Mouse (Mus musculus) CD4-positive, CD25-positive, alpha-beta regulatory T cell, adult 4 months (primary cell): ENCODE data around the gene Angel1. TPM values are rescaled to one million over a fixed set of nuclear protein-coding genes. Genes with fewer than 3 reads are reported as not detected.
A peak's percentile ranks its signal among the peaks of the same experiment; 100 is the strongest.

Source experiments
- ATAC-seq: one replicate; pipeline ENCODE4 v1.8.0; 2017
- polyA plus RNA-seq, 2 experiments: library from polyadenylated mRNA; unstranded; fragments of 100-300 nt; shearing (Covaris generic); gene quantifications; one replicate each; pipeline ENCODE4 v1.2.1; 2017

Gene Angel1
- polyA plus RNA-seq, result 10 to 100 TPM in 1 of 2 experiments, 1 to 10 TPM in 1; 5.4 to 10.3 TPM

DNA sequence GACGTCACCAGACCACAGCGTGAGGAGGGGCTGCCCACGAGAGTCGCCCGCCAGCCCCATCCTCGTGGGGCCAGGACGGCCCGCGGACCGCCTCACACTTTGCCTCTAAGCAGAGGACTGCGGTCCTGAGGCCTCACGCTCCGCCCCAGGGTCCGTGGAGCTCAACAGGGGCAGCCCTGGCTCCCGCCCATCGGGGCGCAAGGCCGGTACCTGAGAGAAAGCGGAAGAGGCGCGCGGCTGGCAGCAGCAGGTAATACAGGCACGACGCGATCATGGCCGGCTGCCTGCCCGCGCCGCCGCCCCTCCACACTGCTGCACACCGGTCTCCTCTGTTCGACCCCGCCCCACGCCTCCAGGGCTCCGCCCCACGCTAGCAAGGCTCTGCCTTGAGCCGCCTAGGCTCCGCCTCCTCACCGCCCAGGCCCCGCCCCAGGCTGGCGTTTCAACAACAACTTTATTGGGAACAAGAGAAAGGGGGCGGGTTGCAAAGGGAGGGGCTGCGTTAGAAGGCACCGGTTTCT, at the start of gene Angel1:
TSS of gene Angel1 (minus strand) at position 341 of the 521 bp plus-strand sequence.
- ATAC-seq, result peak; percentile 99

- ATAC-seq, result no peak
These were observed 49.5 kb upstream of the Angel1 start for GRCm38 (mm10) chr12:86775561-86776280.

DNA sequence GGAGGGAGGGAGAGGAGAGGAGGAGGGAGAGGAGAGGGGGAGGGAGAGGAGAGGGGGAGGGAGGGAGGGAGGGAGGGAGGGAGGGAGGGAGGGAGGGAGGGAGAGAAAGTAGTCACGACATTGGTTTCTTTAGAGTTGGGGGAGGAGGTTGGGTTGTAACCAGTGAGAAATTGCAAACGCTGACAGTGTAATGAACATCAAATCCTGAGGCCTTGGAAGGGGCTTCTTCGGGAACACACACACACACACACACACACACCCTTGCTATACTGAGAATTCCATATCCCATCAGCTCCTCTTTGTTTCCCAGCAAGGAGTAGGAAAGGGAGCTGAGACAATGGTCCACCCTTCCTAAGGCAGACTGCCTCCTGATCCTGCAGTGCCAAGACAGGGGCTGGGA, 46.3 kb upstream of the Angel1 start:
- ATAC-seq, result no peak

DNA sequence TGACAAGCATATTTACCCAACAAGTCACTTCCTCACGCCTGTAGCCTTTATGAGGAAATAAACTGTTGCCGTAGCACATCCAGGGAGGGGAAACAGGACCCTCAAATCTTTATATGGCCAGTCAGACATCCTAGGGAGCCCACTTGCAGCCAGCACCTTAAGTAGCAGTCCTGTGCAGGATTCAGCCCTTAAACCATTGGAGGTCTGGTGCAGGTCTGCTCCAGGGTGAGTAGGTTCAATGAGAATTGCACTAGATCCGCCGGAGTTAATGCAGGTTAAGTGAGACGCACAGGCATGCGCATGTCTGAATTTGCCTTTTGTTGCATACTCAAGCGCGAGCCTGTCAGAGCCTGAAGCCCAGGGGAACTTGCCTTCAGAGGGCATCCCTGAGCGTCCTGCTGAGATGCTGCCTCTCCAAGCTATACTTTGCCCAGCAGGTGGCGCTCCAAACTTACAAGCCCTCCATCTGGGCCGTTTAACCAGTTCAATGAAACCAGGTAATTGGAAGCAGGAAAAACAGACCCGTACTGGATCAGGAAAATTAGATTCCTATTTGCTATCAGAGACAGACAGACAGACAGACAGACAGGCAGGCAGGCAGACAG, 45.7 kb upstream of the Angel1 start:
- ATAC-seq, result peak; percentile 84

GRCm38 (mm10) chr12:86770927-86771326, 44.7 kb upstream of the Angel1 start:
- no peak for ATAC-seq

GRCm38 (mm10) chr12:86770261-86770670, 44.0 kb upstream of the Angel1 start:
- no peak for ATAC-seq

- ATAC-seq, result no peak
These were observed 43.6 kb upstream of the Angel1 start for GRCm38 (mm10) chr12:86769819-86770218.

- ATAC-seq, result peak; percentile 78
These were observed 42.8 kb upstream of the Angel1 start for GRCm38 (mm10) chr12:86768986-86769580.

- peak; percentile 59 for ATAC-seq
These were observed 41.8 kb upstream of the Angel1 start for GRCm38 (mm10) chr12:86767868-86768631.

DNA sequence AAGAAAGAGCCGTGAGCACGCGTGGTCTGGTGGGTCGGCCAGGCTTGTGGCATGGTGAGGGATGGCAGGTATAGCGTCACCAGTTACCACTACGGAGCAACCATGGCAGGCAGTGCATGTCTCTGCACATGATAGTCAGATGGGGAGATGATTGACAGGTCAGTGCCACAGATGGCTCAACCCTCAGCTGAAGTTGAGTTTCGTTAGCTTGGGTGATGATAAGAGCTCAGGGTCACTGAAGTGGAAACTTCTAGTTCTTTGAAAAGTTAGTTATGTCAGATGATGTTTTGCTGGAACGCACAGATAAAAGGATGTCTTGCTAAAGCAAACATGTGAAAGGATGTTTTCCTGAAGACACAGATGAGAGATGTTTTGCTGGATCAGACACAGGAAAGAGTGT, 40.2 kb upstream of the Angel1 start:
- ATAC-seq, result no peak

DNA sequence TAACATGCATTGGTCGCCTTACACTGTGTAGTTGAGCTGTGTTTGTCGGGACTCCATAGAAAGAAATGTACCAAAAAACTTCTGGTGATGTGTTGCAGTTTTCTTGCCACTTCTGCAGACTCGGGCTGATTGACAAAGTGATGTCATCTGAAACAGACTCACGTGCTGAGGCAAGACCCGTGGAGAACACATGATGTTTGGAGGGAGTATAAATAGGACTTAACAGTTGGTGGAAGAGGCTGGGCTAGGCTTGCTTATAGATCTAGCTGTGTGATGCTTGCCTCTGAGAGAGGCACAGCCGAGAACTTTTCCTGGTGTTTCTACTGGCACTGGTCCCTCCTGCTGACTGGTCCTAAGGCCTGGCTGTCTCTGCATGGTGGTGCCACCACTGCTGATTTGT, 37.8 kb upstream of the Angel1 start:
- no peak for ATAC-seq

DNA sequence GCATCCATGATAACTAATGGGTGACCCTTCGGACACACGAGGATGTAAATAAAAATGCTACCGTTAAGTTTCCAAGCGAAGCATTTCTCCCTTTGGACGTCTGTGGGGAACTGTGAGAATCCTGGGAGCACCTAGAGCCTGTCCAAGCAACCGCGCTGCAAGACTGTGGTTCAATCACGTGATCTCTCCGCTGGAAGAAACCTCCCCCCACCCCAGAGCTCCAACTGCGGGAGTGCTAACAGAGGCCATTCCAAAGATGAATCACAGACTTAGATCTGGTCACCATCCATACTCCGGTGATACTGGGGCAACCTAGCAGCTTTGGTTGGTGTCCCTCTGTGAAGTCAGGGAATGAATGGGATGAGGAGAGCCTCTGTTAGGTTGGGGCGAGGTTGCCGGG, 34.8 kb upstream of the Angel1 start:
- ATAC-seq, result no peak

GRCm38 (mm10) chr12:86734319-86734810, 8.1 kb upstream of the Angel1 start, which contains the start of gene Lrrc74a:
TSS of gene Lrrc74a (plus strand) at chr12:86734369.
- ATAC-seq, result no peak

- peak; percentile 33 for ATAC-seq
These were observed 554 bp downstream of the Angel1 start for GRCm38 (mm10) chr12:86725706-86726105.

DNA sequence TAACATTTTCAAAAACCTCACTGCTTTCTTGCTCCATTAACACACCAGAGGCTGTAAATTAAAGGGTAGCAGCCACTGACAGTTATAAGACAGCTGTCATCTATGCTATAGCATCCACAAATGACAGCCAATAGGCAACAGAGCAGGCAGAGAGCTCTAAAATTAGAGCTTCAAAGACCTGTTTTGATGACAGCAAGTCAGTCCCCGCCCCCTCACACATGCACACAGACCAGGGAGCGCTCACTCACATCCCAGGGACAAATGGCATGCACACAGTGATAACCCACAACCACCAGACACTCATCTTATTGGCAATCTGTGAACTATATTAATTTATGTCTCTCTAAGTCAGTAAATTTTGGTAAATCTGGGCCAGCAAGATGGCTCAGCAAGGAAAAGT, 2.0 kb downstream of the Angel1 start:
- no peak for ATAC-seq

DNA sequence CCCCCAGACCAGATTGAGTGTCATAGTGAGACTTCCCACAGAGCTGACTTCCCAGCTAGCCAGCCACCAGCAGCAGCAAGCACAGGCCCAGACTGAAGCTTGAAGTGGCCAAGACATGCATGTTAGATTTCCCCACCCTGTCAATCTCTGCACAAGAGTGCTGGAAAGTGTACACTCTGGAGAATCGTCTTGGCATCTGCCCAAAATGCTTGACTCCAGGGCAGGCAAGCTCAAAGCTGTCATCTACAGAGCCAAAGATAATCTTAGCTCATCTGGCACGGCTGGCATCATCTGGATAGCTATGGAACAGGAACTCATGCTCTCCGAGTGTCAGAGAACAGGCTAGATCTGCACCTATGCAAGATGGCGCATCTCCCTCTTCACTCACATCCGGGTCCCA, 4.8 kb downstream of the Angel1 start:
- ATAC-seq, result no peak

GRCm38 (mm10) chr12:86719961-86720639, 6.2 kb downstream of the Angel1 start:
- no peak for ATAC-seq

DNA sequence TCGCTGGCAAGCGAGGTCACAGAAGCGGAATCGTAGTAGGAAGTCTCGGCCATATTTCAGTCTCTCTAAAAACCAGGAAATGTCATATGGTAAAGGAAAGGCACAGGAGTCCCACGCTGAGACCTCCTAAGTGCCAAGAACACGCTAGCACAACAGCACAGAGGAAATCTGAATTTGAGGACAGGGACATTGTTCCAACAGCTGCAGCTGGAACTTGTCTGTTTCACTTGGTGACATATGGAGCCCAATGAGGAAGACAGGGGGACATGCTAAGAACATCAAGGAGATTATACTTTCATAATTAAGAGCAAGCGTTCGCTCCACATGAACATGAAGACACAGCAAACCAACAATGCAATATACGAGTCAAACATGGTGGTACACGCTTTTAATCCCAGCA, 9.3 kb downstream of the Angel1 start:
- ATAC-seq, result no peak

- no peak for ATAC-seq
These were observed 10.9 kb downstream of the Angel1 start for GRCm38 (mm10) chr12:86715401-86715800.

- ATAC-seq, result no peak
These were observed 12.2 kb downstream of the Angel1 start for GRCm38 (mm10) chr12:86714026-86714425.

GRCm38 (mm10) chr12:86705843-86706242, 20.4 kb downstream of the Angel1 start:
- ATAC-seq, result no peak

- no peak for ATAC-seq
These were observed 23.6 kb downstream of the Angel1 start for GRCm38 (mm10) chr12:86702690-86703089.
